In the genomic region with DNA sequence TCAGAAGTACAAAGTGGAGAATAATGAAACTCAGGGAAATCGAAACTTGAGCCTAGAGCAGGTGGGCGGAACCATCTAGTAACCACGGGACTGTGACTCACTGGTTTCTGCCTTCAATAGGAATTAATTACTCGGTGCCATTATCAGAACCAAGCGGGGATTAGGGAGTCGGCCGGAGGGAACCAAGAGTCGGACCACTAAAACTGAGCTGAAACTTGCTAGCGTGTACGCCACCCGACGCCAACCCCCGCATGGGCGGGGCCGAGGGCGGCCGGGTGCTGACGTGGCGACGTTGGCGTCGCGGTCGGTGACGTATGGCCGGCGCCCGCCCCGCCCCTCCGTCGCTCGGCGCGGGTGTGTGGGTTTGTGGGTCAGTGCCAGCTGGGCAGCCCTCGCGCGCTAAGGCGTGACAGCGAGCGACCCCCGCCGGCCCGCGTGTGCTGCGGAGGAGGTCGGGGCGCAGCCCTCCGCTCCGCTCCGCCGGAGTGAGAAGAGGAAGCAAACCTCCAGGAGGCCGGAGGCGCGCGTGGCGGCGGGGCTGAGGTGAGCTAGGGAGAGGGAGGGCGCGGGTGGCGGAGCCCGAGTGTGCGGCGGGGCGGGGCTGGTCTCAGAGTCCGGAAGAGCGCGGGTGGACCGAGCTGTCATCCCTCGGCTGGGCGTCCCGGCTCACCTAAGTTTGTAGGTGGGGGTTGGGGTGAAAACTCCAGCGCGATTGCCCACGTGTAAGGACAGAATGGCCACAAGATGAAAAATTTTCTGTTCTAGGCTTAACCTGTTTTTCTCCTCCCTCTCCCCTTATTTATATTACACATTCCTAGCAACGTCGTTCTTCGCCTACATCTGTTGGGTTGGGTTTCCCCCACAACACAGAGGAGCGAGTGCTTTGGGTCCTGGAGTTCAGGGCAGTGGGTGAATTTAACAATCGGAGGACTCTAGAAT, we compare ENCODE assay signal across 8 mouse cellular contexts. TPM values are rescaled to one million over a fixed set of nuclear protein-coding genes. Genes with fewer than 3 reads are reported as not detected.
DNase-seq lines count a peak whose midpoint lies in the region; ATAC-seq and TF ChIP-seq lines count a peak whose summit lies in the region.

A gene (plus strand): TSS at position 315 of the 939 bp plus-strand sequence.

- no peaks in the 10 kb centered on the region for H3K27me3 ChIP-seq in embryonic facial prominence, embryonic 15.5 days
- no peaks in the 10 kb centered on the region for H3K27me3 ChIP-seq in kidney, embryonic 14.5 days (ENCODE audit: control insufficient read depth, insufficient read depth, low read length)
- no peaks in the 10 kb centered on the region for H3K27me3 ChIP-seq in limb, embryonic 15.5 days

- ATAC-seq in embryonic facial prominence, embryonic 15.5 days (ENCODE audit: insufficient number of reproducible peaks, low FRiP score, low TSS enrichment, low read depth) = peak; percentile 98
- peak; percentile 99 for ATAC-seq in kidney, embryonic 14.5 days (ENCODE audit: low FRiP score, low TSS enrichment)
- peak; percentile 98 for ATAC-seq in limb, embryonic 15.5 days (ENCODE audit: insufficient number of reproducible peaks, low FRiP score, low TSS enrichment, low read depth)

- TF ChIP-seq POLR2A in bone marrow, adult 2 months (IDR thresholded peaks at IDR 0.05; ENCODE audit: borderline replicate concordance, control insufficient read depth, low read depth, low read length) = peak; percentile 64; the same call in 1 of the 2 replicates

- DNase-seq in 416B (ENCODE audit: low read depth) = peak; percentile 94
- DNase-seq in heart, adult 9 months (ENCODE audit: low spot score in 2 of 2) = peak; percentile 92 to 94
- peak; percentile 70 to 90 for DNase-seq in monocyte, adult 2 months (ENCODE audit: low read depth in 1 of 2, low spot score in 2 of 2)
- DNase-seq in spleen, postnatal 36 days (ENCODE audit: low spot score in 2 of 2) = peak; percentile 87 to 89

- H3K4me1 ChIP-seq in bone marrow, adult 2 months (ENCODE audit: control insufficient read depth, insufficient read depth, low read length) = no peaks in the 10 kb centered on the region; the same call in 1 of the 2 replicates
- H3K4me1 ChIP-seq in embryonic facial prominence, embryonic 15.5 days = 0 out of 2 replicates have a peak, but pooled peaks cover 3% of the 10 kb centered on the region
- H3K4me1 ChIP-seq in kidney, embryonic 14.5 days (ENCODE audit: control insufficient read depth, insufficient read depth, low read length) = no peaks in the 10 kb centered on the region
- H3K4me1 ChIP-seq in limb, embryonic 15.5 days = no peaks in the 10 kb centered on the region

- TF ChIP-seq CTCF in bone marrow, adult 2 months (IDR thresholded peaks at IDR 0.05; ENCODE audit: control insufficient read depth, insufficient read depth, low read length) = no peak

- H3K4me3 ChIP-seq in bone marrow, adult 2 months (replicated peaks; ENCODE audit: control insufficient read depth, low read depth, low read length) = peak within 1 kb of the TSS; percentile 94
- peak within 1 kb of the TSS; percentile 92 for H3K4me3 ChIP-seq in embryonic facial prominence, embryonic 15.5 days (replicated peaks)
- H3K4me3 ChIP-seq in kidney, embryonic 14.5 days (ENCODE audit: low read length) = peak within 1 kb of the TSS; percentile 76
- H3K4me3 ChIP-seq in limb, embryonic 15.5 days = peak within 1 kb of the TSS; percentile 84

- H3K27ac ChIP-seq in bone marrow, adult 2 months (ENCODE audit: control insufficient read depth, insufficient read depth, low read depth, low read length, poor library complexity) = peak within 1 kb of the TSS; percentile 95
- peak within 1 kb of the TSS; percentile 95 for H3K27ac ChIP-seq in embryonic facial prominence, embryonic 15.5 days (replicated peaks)
- H3K27ac ChIP-seq in kidney, embryonic 14.5 days (ENCODE audit: low read depth, low read length) = peak within 1 kb of the TSS; percentile 89
- peak within 1 kb of the TSS; percentile 96 for H3K27ac ChIP-seq in limb, embryonic 15.5 days

- H3K36me3 ChIP-seq in embryonic facial prominence, embryonic 15.5 days = no peaks in the 10 kb centered on the region
- no peaks in the 10 kb centered on the region for H3K36me3 ChIP-seq in kidney, embryonic 14.5 days (ENCODE audit: control insufficient read depth, insufficient read depth, low read length)
- no peaks in the 10 kb centered on the region for H3K36me3 ChIP-seq in limb, embryonic 15.5 days

- under 1% methylated on average over 79 of the region's 79 CpGs for WGBS in bone marrow, adult 2 months
- WGBS in embryonic facial prominence, embryonic 15.5 days = under 1% methylated on average over 78 of the region's 79 CpGs
- 1% methylated on average over 79 of the region's 79 CpGs for WGBS in kidney, embryonic 14.5 days
- under 1% methylated on average over 79 of the region's 79 CpGs for WGBS in limb, embryonic 15.5 days

- no peaks in the 10 kb centered on the region for H3K9me3 ChIP-seq in embryonic facial prominence, embryonic 15.5 days (replicated peaks)
- no peaks in the 10 kb centered on the region for H3K9me3 ChIP-seq in kidney, embryonic 14.5 days (ENCODE audit: control insufficient read depth, low read length)
- no peaks in the 10 kb centered on the region for H3K9me3 ChIP-seq in limb, embryonic 15.5 days

- H3K4me2 ChIP-seq in embryonic facial prominence, embryonic 15.5 days (replicated peaks) = peak within 1 kb of the TSS; percentile 52
- peak within 1 kb of the TSS; percentile 58 for H3K4me2 ChIP-seq in kidney, embryonic 14.5 days (replicated peaks; ENCODE audit: low read depth, low read length)
- H3K4me2 ChIP-seq in limb, embryonic 15.5 days = peak within 1 kb of the TSS; percentile 47

- H3K9ac ChIP-seq in embryonic facial prominence, embryonic 15.5 days = peak within 1 kb of the TSS; percentile 77
- H3K9ac ChIP-seq in kidney, embryonic 14.5 days (ENCODE audit: low read depth, low read length) = peak within 1 kb of the TSS; percentile 76
- peak within 1 kb of the TSS; percentile 79 for H3K9ac ChIP-seq in limb, embryonic 15.5 days

RNA-seq across cellular contexts. Expression of the gene that starts here (rescaled TPM):
- 10.3 and 11.0 TPM in 2 replicates for polyA plus RNA-seq in bone marrow, adult 2 months (2011; ENCODE audit: insufficient read depth, insufficient read length, low replicate concordance, missing spikeins)
- 20.0 and 20.9 TPM in 2 replicates for polyA plus RNA-seq in embryonic facial prominence, embryonic 15.5 days (2015; fragmentation: Nextera tagmentation; extraction: Ambion mirVana)
- 17.0 and 25.3 TPM in 2 replicates for polyA plus RNA-seq in kidney, embryonic 14.5 days (2014; fragmentation: Nextera tagmentation; extraction: Ambion mirVana)
- 20.2 TPM in 2 replicates for polyA plus RNA-seq in limb, embryonic 15.5 days (2015; fragmentation: Nextera tagmentation; extraction: Ambion mirVana)

Comparison
In these comparisons a context has a peak if more than half of its experiments do, and no peak if none do; other contexts are left out.
1. Peak in every context shown above with its lines: DNase-seq, ATAC-seq, H3K4me3 ChIP-seq and H3K27ac ChIP-seq.